Mouse (Mus musculus): ENCODE results near the gene Gdf10.

DNA sequence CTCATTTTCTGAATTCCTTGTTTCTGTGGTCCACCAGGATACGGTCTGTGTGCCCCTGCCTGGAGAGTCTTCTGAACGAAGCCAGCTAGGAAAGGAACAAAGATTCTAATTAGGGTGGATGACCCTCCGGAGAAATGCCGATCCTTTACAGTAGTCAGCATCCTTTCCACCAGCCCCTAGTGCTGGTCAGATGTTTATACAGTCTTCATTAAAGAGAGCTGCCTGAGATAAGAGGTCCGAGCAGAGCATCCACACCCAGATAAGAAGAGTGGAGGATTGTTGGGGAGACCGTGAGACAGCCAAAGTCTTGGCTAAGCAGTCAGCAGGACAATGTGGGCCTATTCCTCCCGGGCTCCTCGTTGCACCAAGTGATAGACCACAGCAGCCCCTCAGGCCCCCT is 17.4 kb downstream of the Gdf10 start, which contains the start of gene Gdf2:
- TF ChIP-seq CTCF (IDR thresholded peaks at IDR 0.05; ENCODE audit: low read depth) (no peak), EP300 (IDR thresholded peaks at IDR 0.05; ENCODE audit: low read depth) (no peak)

All from liver, embryonic 14.5 days (tissue).